Mouse (Mus musculus) intestine, embryonic 16.5 days (tissue): Measurements from ENCODE around the gene Trak1. TPM values are rescaled to one million over a fixed set of nuclear protein-coding genes. Genes with fewer than 3 reads are reported as not detected.
"Not testable (repeated sequence)": the region's sequence is repeated elsewhere in the genome, so short reads cannot be mapped to it uniquely, and the experiment has no call there.

Source experiments
- ATAC-seq: fragments of 200-750 bp; cut with Nextera tagmentation; 2 replicates; pipeline ENCODE4 v1.8.0; 2017; ENCODE audit warnings: moderate TSS enrichment, moderate library complexity
- H3K27ac ChIP-seq: fragments of 300-500 bp; sonication (generic); 2 replicates; pipeline ENCODE4 v1.5.1; 2014; ENCODE audit warnings: mild to moderate bottlenecking, low read length
- H3K27me3 ChIP-seq: fragments of 300-500 bp; sonication (generic); replicated peaks from 2 replicates; pipeline ENCODE4 v1.6.1; 2014; ENCODE audit warnings: low read length, control low read depth, mixed read lengths; ENCODE audit not compliant: control insufficient read depth, insufficient read depth
- H3K36me3 ChIP-seq: fragments of 300-500 bp; sonication (generic); 2 replicates; pipeline ENCODE4 v1.6.1; 2014; ENCODE audit warnings: low read length, control low read depth; ENCODE audit not compliant: control insufficient read depth, insufficient read depth
- H3K4me1 ChIP-seq: fragments of 300-500 bp; sonication (generic); 2 replicates; pipeline ENCODE4 v1.6.1; 2014; ENCODE audit warnings: low read length, control low read depth, mixed read lengths; ENCODE audit not compliant: control insufficient read depth, insufficient read depth
- H3K4me2 ChIP-seq: fragments of 300-500 bp; sonication (generic); 2 replicates; pipeline ENCODE4 v1.6.1; 2014; ENCODE audit warnings: low read depth, low read length, control low read depth
- H3K4me3 ChIP-seq: fragments of 300-500 bp; sonication (generic); 2 replicates; pipeline ENCODE4 v1.5.1; 2014; ENCODE audit warnings: mild to moderate bottlenecking, low read length
- H3K9ac ChIP-seq: fragments of 300-500 bp; sonication (generic); 2 replicates; pipeline ENCODE4 v1.6.1; 2014; ENCODE audit warnings: low read depth, low read length
- H3K9me3 ChIP-seq: fragments of 300-500 bp; sonication (generic); 2 replicates; pipeline ENCODE4 v1.6.1; 2016; ENCODE audit warnings: low read length, control low read depth; ENCODE audit not compliant: control insufficient read depth
- WGBS: fragments of 180-500 bp; shearing (Covaris S2); extraction: QIAGEN DNeasy Blood & Tissue Kit; methylation state at CpG from one replicate; pipeline ENCODE4 v1.1.7; 2014; 5-methylcytosine and 5-hydroxymethylcytosine counted together
- polyA plus RNA-seq: library from polyadenylated mRNA; unstranded; fragments of >200 nt; fragmentation: Nextera tagmentation; extraction: Ambion mirVana; gene quantifications from 2 replicates; pipeline ENCODE4 v1.2.1, GENCODE M21; 2015

The Trak1 gene
- polyA plus RNA-seq, 1 experiment from 2014 or later: 21.7 TPM

- H3K36me3 ChIP-seq: no peaks in the 10 kb centered on the region
- no peak overlapping the region for H3K27ac ChIP-seq
- ATAC-seq: no peak
- H3K27me3 ChIP-seq: no peaks in the 10 kb centered on the region
- no peak overlapping the region for H3K4me2 ChIP-seq
- 97% methylated on average over 14 of the region's 14 CpGs for WGBS
- H3K4me1 ChIP-seq: peaks cover 16% of the 10 kb centered on the region
- H3K9me3 ChIP-seq: no peaks in the 10 kb centered on the region
- H3K4me3 ChIP-seq: no peak overlapping the region
- H3K9ac ChIP-seq: no peak overlapping the region
Measured at GRCm38 (mm10) chr9:121322034-121322433, 24.7 kb downstream of the Trak1 start.

GRCm38 (mm10) chr9:121328342-121328741 is 31.0 kb downstream of the Trak1 start:
- H3K27ac ChIP-seq, H3K4me2 ChIP-seq, H3K9me3 ChIP-seq, H3K4me3 ChIP-seq, ATAC-seq, H3K27me3 ChIP-seq, H3K36me3 ChIP-seq, H3K9ac ChIP-seq: not testable (repeated sequence)
- peaks cover 28% of the 10 kb centered on the region for H3K4me1 ChIP-seq
- 98% methylated on average over 16 of the region's 21 CpGs for WGBS

GRCm38 (mm10) chr9:121329181-121329580 is 31.9 kb downstream of the Trak1 start:
- Histone ChIP-seq H3K36me3 (no peaks in the 10 kb centered on the region), H3K4me2 (no peak overlapping the region), H3K4me1 (peaks cover 35% of the 10 kb centered on the region), H3K27me3 (no peaks in the 10 kb centered on the region), H3K9ac (peak overlapping the region; percentile 29; the same call in 1 of the 2 replicates), H3K4me3 (no peak overlapping the region), H3K9me3 (no peaks in the 10 kb centered on the region), H3K27ac (peak overlapping the region; percentile 48; the same call in 1 of the 2 replicates)
- ATAC-seq: no peak
- WGBS: 59% methylated on average over 8 of the region's 8 CpGs

- 91% methylated on average over 5 of the region's 5 CpGs for WGBS
- Histone ChIP-seq H3K36me3 (no peaks in the 10 kb centered on the region), H3K9me3 (no peaks in the 10 kb centered on the region), H3K4me3 (no peak overlapping the region), H3K4me2 (no peak overlapping the region), H3K9ac (no peak overlapping the region), H3K4me1 (peaks cover 44% of the 10 kb centered on the region), H3K27me3 (no peaks in the 10 kb centered on the region), H3K27ac (no peak overlapping the region)
- no peak for ATAC-seq
Measured at GRCm38 (mm10) chr9:121330065-121330464, 32.8 kb downstream of the Trak1 start.

- Histone ChIP-seq H3K4me2 (no peak overlapping the region), H3K4me3 (no peak overlapping the region), H3K27me3 (no peaks in the 10 kb centered on the region), H3K4me1 (peaks cover 55% of the 10 kb centered on the region), H3K9ac (no peak overlapping the region), H3K9me3 (no peaks in the 10 kb centered on the region), H3K36me3 (no peaks in the 10 kb centered on the region), H3K27ac (peak overlapping the region; percentile 87)
- 14% methylated on average over 5 of the region's 5 CpGs for WGBS
- ATAC-seq: peak; percentile 46
Measured at GRCm38 (mm10) chr9:121331438-121331837, 34.1 kb downstream of the Trak1 start.

- H3K9me3 ChIP-seq: no peaks in the 10 kb centered on the region
- ATAC-seq: peak; percentile 62
- H3K4me1 ChIP-seq: peaks cover 61% of the 10 kb centered on the region
- H3K27me3 ChIP-seq: no peaks in the 10 kb centered on the region
- H3K9ac ChIP-seq: peak overlapping the region; percentile 29; the same call in 1 of the 2 replicates
- H3K27ac ChIP-seq: peak overlapping the region; percentile 87
- H3K4me3 ChIP-seq: no peak overlapping the region
- no peak overlapping the region for H3K4me2 ChIP-seq
- no peaks in the 10 kb centered on the region for H3K36me3 ChIP-seq
- WGBS: 9% methylated on average over 8 of the region's 8 CpGs
Measured at GRCm38 (mm10) chr9:121331878-121332630, 34.8 kb downstream of the Trak1 start.

GRCm38 (mm10) chr9:121333559-121333958 is 36.3 kb downstream of the Trak1 start:
- H3K27ac ChIP-seq: peak overlapping the region; percentile 28; the same call in 1 of the 2 replicates
- H3K36me3 ChIP-seq: no peaks in the 10 kb centered on the region
- no peak for ATAC-seq
- H3K4me3 ChIP-seq: no peak overlapping the region
- WGBS: 80% methylated on average over 5 of the region's 5 CpGs
- peaks cover 74% of the 10 kb centered on the region for H3K4me1 ChIP-seq
- H3K9me3 ChIP-seq: no peaks in the 10 kb centered on the region
- no peaks in the 10 kb centered on the region for H3K27me3 ChIP-seq
- H3K4me2 ChIP-seq: no peak overlapping the region
- no peak overlapping the region for H3K9ac ChIP-seq

GRCm38 (mm10) chr9:121334311-121334851 is 37.1 kb downstream of the Trak1 start:
- 46% methylated on average over 8 of the region's 8 CpGs for WGBS
- Histone ChIP-seq H3K27ac (peak overlapping the region; percentile 35), H3K4me2 (no peak overlapping the region), H3K36me3 (no peaks in the 10 kb centered on the region), H3K9ac (no peak overlapping the region), H3K4me3 (no peak overlapping the region), H3K4me1 (peaks cover 70% of the 10 kb centered on the region), H3K9me3 (no peaks in the 10 kb centered on the region), H3K27me3 (no peaks in the 10 kb centered on the region)
- ATAC-seq: no peak

- peaks cover 67% of the 10 kb centered on the region for H3K4me1 ChIP-seq
- 50% methylated on average over 7 of the region's 7 CpGs for WGBS
Measured at GRCm38 (mm10) chr9:121335568-121335967, 38.3 kb downstream of the Trak1 start.

More at GRCm38 (mm10) chr9:121335568-121335967, 38.3 kb downstream of the Trak1 start:
- no peak overlapping the region for H3K9ac ChIP-seq
- H3K9me3 ChIP-seq: no peaks in the 10 kb centered on the region
- no peak for ATAC-seq
- no peaks in the 10 kb centered on the region for H3K27me3 ChIP-seq
- no peak overlapping the region for H3K4me2 ChIP-seq
- no peak overlapping the region for H3K4me3 ChIP-seq
- no peaks in the 10 kb centered on the region for H3K36me3 ChIP-seq
- no peak overlapping the region for H3K27ac ChIP-seq
